Mouse (Mus musculus): ENCODE measurements around the gene Insm2. TPM values are rescaled to one million over a fixed set of nuclear protein-coding genes. Genes with fewer than 3 reads are reported as not detected.
"Not testable (repeated sequence)": the region's sequence is repeated elsewhere in the genome, so short reads cannot be mapped to it uniquely, and the experiment has no call there.

Gene Insm2
- polyA plus RNA-seq, 1 experiment: not detected

- Histone ChIP-seq H3K9me3 (replicated peaks; ENCODE audit: control insufficient read depth, insufficient read depth, low read length, poor library complexity, severe bottlenecking) (no peaks in the 10 kb centered on the region), H3K36me3 (ENCODE audit: control insufficient read depth, insufficient read depth, low read length, poor library complexity, severe bottlenecking) (no peaks in the 10 kb centered on the region), H3K27me3 (ENCODE audit: control insufficient read depth, insufficient read depth, low read length, poor library complexity, severe bottlenecking) (no peaks in the 10 kb centered on the region), H3K4me1 (ENCODE audit: control insufficient read depth, insufficient read depth, low read length) (no peaks in the 10 kb centered on the region), H3K4me3 (ENCODE audit: low read depth, low read length) (no peak overlapping the region), H3K27ac (ENCODE audit: insufficient read depth, low read length) (no peak overlapping the region), H3K9ac (ENCODE audit: low read depth, poor library complexity, severe bottlenecking) (no peak overlapping the region)
- TF ChIP-seq POLR2A (IDR thresholded peaks at IDR 0.05; ENCODE audit: insufficient read depth, low read length) (no peak), EP300 (IDR thresholded peaks at IDR 0.05; ENCODE audit: insufficient read depth, low read depth, low read length) (no peak), CTCF (IDR thresholded peaks at IDR 0.05; ENCODE audit: low read depth, low read length) (no peak)
Measured at GRCm38 (mm10) chr12:55570646-55571045, 28.6 kb upstream of the Insm2 start.

DNA sequence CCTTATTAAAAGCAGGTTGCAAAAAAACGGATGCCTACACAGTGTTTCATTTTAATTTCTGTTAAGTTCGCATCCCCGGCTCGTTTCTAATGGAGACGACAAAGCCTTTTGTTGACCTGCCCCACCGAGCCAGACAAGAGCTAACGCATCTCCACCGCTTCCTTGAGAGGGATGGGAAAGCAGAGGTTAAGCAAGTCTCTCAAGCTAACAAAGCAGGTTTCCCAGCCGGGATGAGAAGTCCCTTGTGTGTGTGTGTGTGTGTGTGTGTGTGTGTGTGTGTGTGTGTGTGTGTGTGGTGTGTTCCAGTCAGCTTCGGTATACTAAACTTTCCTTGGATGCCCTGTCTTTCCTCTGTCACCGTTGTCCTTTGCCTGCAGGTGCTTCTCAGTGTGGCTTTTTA is 28.0 kb upstream of the Insm2 start:
- Histone ChIP-seq H3K36me3 (ENCODE audit: control insufficient read depth, insufficient read depth, low read length, poor library complexity, severe bottlenecking) (no peaks in the 10 kb centered on the region), H3K4me3 (ENCODE audit: low read depth, low read length) (no peak overlapping the region), H3K9ac (ENCODE audit: low read depth, poor library complexity, severe bottlenecking) (no peak overlapping the region), H3K4me1 (ENCODE audit: control insufficient read depth, insufficient read depth, low read length) (no peaks in the 10 kb centered on the region), H3K27ac (ENCODE audit: insufficient read depth, low read length) (no peak overlapping the region), H3K27me3 (ENCODE audit: control insufficient read depth, insufficient read depth, low read length, poor library complexity, severe bottlenecking) (no peaks in the 10 kb centered on the region; the same call in 1 of the 2 replicates), H3K9me3 (replicated peaks; ENCODE audit: control insufficient read depth, insufficient read depth, low read length, poor library complexity, severe bottlenecking) (no peaks in the 10 kb centered on the region)
- TF ChIP-seq POLR2A (IDR thresholded peaks at IDR 0.05; ENCODE audit: insufficient read depth, low read length) (no peak), EP300 (IDR thresholded peaks at IDR 0.05; ENCODE audit: insufficient read depth, low read depth, low read length) (no peak), CTCF (IDR thresholded peaks at IDR 0.05; ENCODE audit: low read depth, low read length) (no peak)

GRCm38 (mm10) chr12:55571661-55572060 is 27.6 kb upstream of the Insm2 start:
- Histone ChIP-seq H3K4me3 (ENCODE audit: low read depth, low read length) (no peak overlapping the region), H3K36me3 (ENCODE audit: control insufficient read depth, insufficient read depth, low read length, poor library complexity, severe bottlenecking) (no peaks in the 10 kb centered on the region), H3K27ac (ENCODE audit: insufficient read depth, low read length) (no peak overlapping the region), H3K9me3 (replicated peaks; ENCODE audit: control insufficient read depth, insufficient read depth, low read length, poor library complexity, severe bottlenecking) (no peaks in the 10 kb centered on the region), H3K4me1 (ENCODE audit: control insufficient read depth, insufficient read depth, low read length) (no peaks in the 10 kb centered on the region), H3K27me3 (ENCODE audit: control insufficient read depth, insufficient read depth, low read length, poor library complexity, severe bottlenecking) (no peaks in the 10 kb centered on the region; the same call in 1 of the 2 replicates), H3K9ac (ENCODE audit: low read depth, poor library complexity, severe bottlenecking) (no peak overlapping the region)
- TF ChIP-seq CTCF (IDR thresholded peaks at IDR 0.05; ENCODE audit: low read depth, low read length) (no peak), POLR2A (IDR thresholded peaks at IDR 0.05; ENCODE audit: insufficient read depth, low read length) (no peak), EP300 (IDR thresholded peaks at IDR 0.05; ENCODE audit: insufficient read depth, low read depth, low read length) (no peak)

- TF ChIP-seq EP300 (IDR thresholded peaks at IDR 0.05; ENCODE audit: insufficient read depth, low read depth, low read length): no peak
- no peak for TF ChIP-seq CTCF (IDR thresholded peaks at IDR 0.05; ENCODE audit: low read depth, low read length)
- no peak for TF ChIP-seq POLR2A (IDR thresholded peaks at IDR 0.05; ENCODE audit: insufficient read depth, low read length)
- H3K27me3 ChIP-seq (ENCODE audit: control insufficient read depth, insufficient read depth, low read length, poor library complexity, severe bottlenecking): no peaks in the 10 kb centered on the region; the same call in 1 of the 2 replicates
- no peak overlapping the region for H3K4me3 ChIP-seq (ENCODE audit: low read depth, low read length)
- no peaks in the 10 kb centered on the region for H3K9me3 ChIP-seq (replicated peaks; ENCODE audit: control insufficient read depth, insufficient read depth, low read length, poor library complexity, severe bottlenecking)
- no peak overlapping the region for H3K27ac ChIP-seq (ENCODE audit: insufficient read depth, low read length)
- H3K36me3 ChIP-seq (ENCODE audit: control insufficient read depth, insufficient read depth, low read length, poor library complexity, severe bottlenecking): no peaks in the 10 kb centered on the region
- H3K9ac ChIP-seq (ENCODE audit: low read depth, poor library complexity, severe bottlenecking): no peak overlapping the region
- H3K4me1 ChIP-seq (ENCODE audit: control insufficient read depth, insufficient read depth, low read length): no peaks in the 10 kb centered on the region
Measured at GRCm38 (mm10) chr12:55573089-55573488, 26.1 kb upstream of the Insm2 start.

DNA sequence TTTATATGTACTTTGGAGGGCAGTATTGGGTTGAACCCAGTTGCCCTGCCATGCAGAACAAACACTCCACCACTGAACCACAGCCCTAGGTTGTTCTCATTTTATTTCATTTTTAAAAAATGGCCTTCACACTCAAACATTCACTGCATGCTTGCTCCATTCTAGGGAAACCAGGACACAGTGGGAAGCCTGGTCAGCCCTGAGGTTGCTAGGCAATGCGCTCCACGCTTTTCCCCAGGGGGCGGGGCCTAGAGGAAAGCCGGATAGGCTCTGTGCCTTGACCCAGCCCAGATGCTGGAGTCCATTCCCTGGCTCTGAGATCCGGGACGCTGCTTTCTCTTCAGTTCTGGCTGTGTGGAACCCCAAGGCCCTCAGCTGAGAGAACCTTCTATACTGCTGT is 25.4 kb upstream of the Insm2 start:
- no peak overlapping the region for H3K4me3 ChIP-seq (ENCODE audit: low read depth, low read length)
- H3K36me3 ChIP-seq (ENCODE audit: control insufficient read depth, insufficient read depth, low read length, poor library complexity, severe bottlenecking): no peaks in the 10 kb centered on the region
- no peaks in the 10 kb centered on the region; the same call in 1 of the 2 replicates for H3K27me3 ChIP-seq (ENCODE audit: control insufficient read depth, insufficient read depth, low read length, poor library complexity, severe bottlenecking)
- H3K4me1 ChIP-seq (ENCODE audit: control insufficient read depth, insufficient read depth, low read length): no peaks in the 10 kb centered on the region
- no peak overlapping the region for H3K9ac ChIP-seq (ENCODE audit: low read depth, poor library complexity, severe bottlenecking)
- no peak overlapping the region for H3K27ac ChIP-seq (ENCODE audit: insufficient read depth, low read length)
- TF ChIP-seq CTCF (IDR thresholded peaks at IDR 0.05; ENCODE audit: low read depth, low read length) (no peak), EP300 (IDR thresholded peaks at IDR 0.05; ENCODE audit: insufficient read depth, low read depth, low read length) (no peak), POLR2A (IDR thresholded peaks at IDR 0.05; ENCODE audit: insufficient read depth, low read length) (no peak)
- H3K9me3 ChIP-seq (replicated peaks; ENCODE audit: control insufficient read depth, insufficient read depth, low read length, poor library complexity, severe bottlenecking): no peaks in the 10 kb centered on the region

GRCm38 (mm10) chr12:55586936-55587335 is 12.3 kb upstream of the Insm2 start:
- H3K4me3 ChIP-seq (ENCODE audit: low read depth, low read length); H3K4me1 ChIP-seq (ENCODE audit: control insufficient read depth, insufficient read depth, low read length); H3K27me3 ChIP-seq (ENCODE audit: control insufficient read depth, insufficient read depth, low read length, poor library complexity, severe bottlenecking); H3K9me3 ChIP-seq (replicated peaks; ENCODE audit: control insufficient read depth, insufficient read depth, low read length, poor library complexity, severe bottlenecking); H3K9ac ChIP-seq (ENCODE audit: low read depth, poor library complexity, severe bottlenecking); H3K27ac ChIP-seq (ENCODE audit: insufficient read depth, low read length); H3K36me3 ChIP-seq (ENCODE audit: control insufficient read depth, insufficient read depth, low read length, poor library complexity, severe bottlenecking): not testable (repeated sequence)
